Mouse (Mus musculus): ENCODE measurements around the gene Srms. TPM values are rescaled to one million over a fixed set of nuclear protein-coding genes. Genes with fewer than 3 reads are reported as not detected.

Gene Srms
- polyA plus RNA-seq, 1 experiment from 2014 or later, result 0.05 TPM

DNA sequence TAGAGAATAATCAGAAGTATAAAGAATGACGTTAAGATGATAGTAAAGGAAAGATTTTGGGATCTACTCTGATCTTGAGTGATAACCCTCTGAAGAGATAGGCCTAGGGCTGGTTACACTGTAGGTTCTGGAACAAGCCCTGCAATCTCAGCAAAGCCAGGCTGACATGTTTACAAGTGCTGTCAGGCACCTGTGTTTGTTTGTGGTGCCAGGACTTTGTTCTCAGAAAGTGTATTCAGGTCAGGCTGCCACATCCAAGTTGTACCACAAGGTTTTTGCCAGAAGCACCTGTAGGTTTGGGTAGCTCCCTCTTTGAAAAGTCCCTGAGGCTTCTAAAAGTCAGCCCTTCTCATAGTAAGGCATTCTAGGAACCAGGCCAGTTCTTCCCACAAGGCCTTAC lies 23.7 kb downstream of the Srms start:
- no peak overlapping the region for H3K27ac ChIP-seq
- no peak overlapping the region for H3K9ac ChIP-seq
- 85% methylated on average over 1 of the region's 1 CpGs for WGBS
- H3K4me2 ChIP-seq (replicated peaks), result no peak overlapping the region
- H3K9me3 ChIP-seq, result no peaks in the 10 kb centered on the region
- no peaks in the 10 kb centered on the region for H3K36me3 ChIP-seq
- H3K4me1 ChIP-seq (replicated peaks), result peaks cover 8% of the 10 kb centered on the region
- no peak for ATAC-seq
- no peak overlapping the region for H3K4me3 ChIP-seq (replicated peaks)
- H3K27me3 ChIP-seq (replicated peaks), result no peaks in the 10 kb centered on the region

DNA sequence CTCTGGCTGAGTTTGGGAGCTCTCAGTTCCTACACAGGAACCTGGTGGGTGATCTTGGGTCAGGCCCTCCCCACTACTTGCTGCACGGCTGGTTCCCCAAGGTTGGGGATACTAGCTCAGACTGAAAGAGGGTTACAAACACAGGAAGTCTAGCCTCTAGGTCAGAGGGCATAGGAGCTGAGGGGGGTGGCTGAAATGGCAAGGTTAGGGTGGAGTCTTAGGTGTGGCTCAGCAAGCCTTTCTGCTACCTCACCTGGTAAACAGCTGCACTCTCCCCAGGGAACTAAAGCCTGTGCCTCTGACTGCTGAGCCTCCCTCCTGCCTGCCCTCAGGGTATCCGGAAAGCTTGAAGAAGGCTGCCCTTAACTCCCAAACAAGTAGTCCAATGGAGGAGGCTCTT lies 24.3 kb downstream of the Srms start:
- peak overlapping the region; percentile 77 for H3K4me3 ChIP-seq (replicated peaks)
- peak overlapping the region; percentile 90 for H3K4me2 ChIP-seq (replicated peaks)
- peak; percentile 1; the same call in 1 of the 2 replicates for ATAC-seq
- H3K27ac ChIP-seq, result peak overlapping the region; percentile 58
- 52% methylated on average over 2 of the region's 2 CpGs for WGBS
- no peaks in the 10 kb centered on the region for H3K27me3 ChIP-seq (replicated peaks)
- H3K9ac ChIP-seq, result no peak overlapping the region
- no peaks in the 10 kb centered on the region for H3K36me3 ChIP-seq
- H3K4me1 ChIP-seq (replicated peaks), result peaks cover 8% of the 10 kb centered on the region
- no peaks in the 10 kb centered on the region for H3K9me3 ChIP-seq

DNA sequence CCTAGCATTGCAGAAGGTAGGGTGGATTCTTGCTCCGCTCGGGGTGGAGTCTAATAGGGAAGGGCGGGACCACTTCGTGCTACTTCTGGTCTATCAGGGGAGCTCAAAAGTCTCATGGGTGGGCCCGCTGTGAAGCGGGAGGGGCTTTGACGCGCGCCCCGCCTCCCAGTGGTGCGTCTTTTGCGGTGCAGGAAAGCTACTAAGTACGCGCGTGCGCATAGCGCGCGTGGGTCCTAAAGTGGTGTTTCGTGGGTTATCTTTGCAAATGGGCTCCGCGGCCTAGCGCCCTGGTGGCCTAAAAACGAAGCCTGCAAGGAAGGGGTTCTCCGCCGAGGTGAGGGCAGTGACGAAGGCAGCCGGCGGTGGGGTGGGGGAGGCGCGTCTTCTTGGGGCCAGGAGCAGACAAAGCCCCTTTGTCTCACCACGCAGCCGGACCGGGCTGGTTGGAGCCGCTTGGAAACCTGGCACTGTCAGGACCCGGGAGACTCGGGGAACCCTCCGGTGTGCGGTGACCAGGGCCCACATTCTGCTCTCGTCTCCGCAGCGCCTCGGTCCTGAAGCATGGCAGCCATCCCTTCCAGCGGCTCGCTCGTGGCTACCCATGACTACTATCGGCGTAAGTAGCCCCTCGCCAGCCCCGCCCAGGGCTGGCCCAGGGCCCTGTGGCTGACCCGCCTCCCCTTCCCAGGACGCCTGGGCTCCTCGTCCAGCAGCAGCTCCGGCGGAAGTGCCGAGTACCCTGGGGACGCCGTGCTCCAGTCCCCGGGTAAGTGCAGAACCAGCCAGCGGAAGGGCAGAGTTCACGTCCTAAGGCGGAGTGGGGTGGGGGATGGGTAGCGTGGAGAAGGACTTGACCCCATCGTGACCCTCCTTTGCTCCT lies 25.6 kb downstream of the Srms start, which contains the start of gene Ppdpf:
TSS of gene Ppdpf (plus strand) at position 127 of the 880 bp plus-strand sequence.
- H3K27me3 ChIP-seq (replicated peaks), result no peaks in the 10 kb centered on the region
- H3K27ac ChIP-seq, result peak within 1 kb of the TSS; percentile 95
- H3K9ac ChIP-seq, result peak within 1 kb of the TSS; percentile 80
- no peaks in the 10 kb centered on the region for H3K9me3 ChIP-seq
- no peaks in the 10 kb centered on the region for H3K36me3 ChIP-seq
- peak within 1 kb of the TSS; percentile 77 for H3K4me3 ChIP-seq (replicated peaks)
- peak within 1 kb of the TSS; percentile 90 for H3K4me2 ChIP-seq (replicated peaks)
- under 1% methylated on average over 64 of the region's 64 CpGs for WGBS
- peaks cover 8% of the 10 kb centered on the region for H3K4me1 ChIP-seq (replicated peaks)
- ATAC-seq, result peak; percentile 97

DNA sequence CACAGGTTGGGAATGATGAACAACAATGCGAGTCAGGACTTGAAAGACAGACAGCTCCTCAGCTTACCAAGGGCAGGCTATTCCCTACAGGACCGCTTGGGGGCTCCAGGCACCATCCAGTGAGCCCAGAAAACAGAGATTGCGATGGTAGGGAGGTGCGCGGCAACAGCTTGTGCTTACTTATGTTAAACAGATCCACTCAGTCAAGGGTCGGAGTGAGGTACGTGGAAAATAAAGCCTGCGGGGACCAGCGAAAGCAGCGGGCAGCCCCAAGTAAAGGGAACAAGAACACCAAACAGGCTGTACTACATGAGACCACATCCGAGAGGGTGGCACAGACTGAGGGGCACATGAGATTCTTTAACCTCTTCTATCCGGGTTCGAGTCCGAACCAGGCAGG lies 26.4 kb downstream of the Srms start:
- H3K9ac ChIP-seq, result peak overlapping the region; percentile 80
- H3K27ac ChIP-seq, result peak overlapping the region; percentile 95
- no peaks in the 10 kb centered on the region for H3K9me3 ChIP-seq
- no peaks in the 10 kb centered on the region for H3K27me3 ChIP-seq (replicated peaks)
- H3K4me3 ChIP-seq (replicated peaks), result peak overlapping the region; percentile 77
- peak; percentile 89 for ATAC-seq
- no peaks in the 10 kb centered on the region for H3K36me3 ChIP-seq
- H3K4me2 ChIP-seq (replicated peaks), result peak overlapping the region; percentile 90
- H3K4me1 ChIP-seq (replicated peaks), result peaks cover 8% of the 10 kb centered on the region
- WGBS, result under 1% methylated on average over 14 of the region's 14 CpGs

DNA sequence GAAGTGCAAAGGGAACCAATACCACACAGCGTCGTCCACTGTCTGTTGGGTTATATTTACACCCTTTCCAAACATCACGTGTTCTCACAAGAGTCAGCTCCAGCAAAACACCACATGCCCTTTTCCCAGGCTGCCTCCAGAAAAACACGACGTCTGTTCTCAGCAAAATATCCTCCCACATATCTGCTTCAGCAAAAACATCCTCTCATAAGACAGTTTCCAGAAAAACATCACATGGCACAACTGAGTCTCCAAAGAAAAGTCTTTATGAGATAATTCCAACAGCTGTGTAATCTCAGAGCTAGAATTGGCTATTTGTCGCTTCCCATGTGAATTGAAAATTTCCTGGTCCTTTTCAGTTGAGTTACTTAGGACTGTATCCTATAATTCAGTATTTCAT lies 32.1 kb downstream of the Srms start:
- 69% methylated on average over 6 of the region's 6 CpGs for WGBS
- Histone ChIP-seq H3K27ac (no peak overlapping the region), H3K27me3 (replicated peaks) (no peaks in the 10 kb centered on the region), H3K4me1 (replicated peaks) (no peaks in the 10 kb centered on the region), H3K4me2 (replicated peaks) (no peak overlapping the region), H3K9me3 (no peaks in the 10 kb centered on the region), H3K9ac (no peak overlapping the region), H3K4me3 (replicated peaks) (no peak overlapping the region), H3K36me3 (no peaks in the 10 kb centered on the region)
- no peak for ATAC-seq

DNA sequence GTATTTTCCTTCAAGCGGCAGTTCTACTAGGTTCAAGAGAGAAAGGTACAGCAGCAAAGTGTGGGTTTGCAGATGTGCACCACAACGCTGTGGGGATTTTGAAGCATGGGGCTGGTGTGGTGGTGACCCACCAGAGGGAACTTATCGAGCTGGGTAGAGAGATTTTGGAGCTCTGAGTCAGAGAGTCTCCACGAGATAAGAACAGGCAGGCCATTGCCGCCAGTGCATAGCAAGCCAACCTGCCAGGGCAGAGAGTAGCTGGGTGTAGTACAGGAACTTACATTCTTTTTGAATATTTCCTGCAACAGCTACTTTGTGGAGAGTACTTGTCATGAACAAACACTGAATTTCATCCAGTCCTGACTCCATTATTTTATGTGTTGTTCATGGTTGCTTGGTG lies 34.5 kb downstream of the Srms start:
- 81% methylated on average over 5 of the region's 5 CpGs for WGBS
- ATAC-seq, result no peak

DNA sequence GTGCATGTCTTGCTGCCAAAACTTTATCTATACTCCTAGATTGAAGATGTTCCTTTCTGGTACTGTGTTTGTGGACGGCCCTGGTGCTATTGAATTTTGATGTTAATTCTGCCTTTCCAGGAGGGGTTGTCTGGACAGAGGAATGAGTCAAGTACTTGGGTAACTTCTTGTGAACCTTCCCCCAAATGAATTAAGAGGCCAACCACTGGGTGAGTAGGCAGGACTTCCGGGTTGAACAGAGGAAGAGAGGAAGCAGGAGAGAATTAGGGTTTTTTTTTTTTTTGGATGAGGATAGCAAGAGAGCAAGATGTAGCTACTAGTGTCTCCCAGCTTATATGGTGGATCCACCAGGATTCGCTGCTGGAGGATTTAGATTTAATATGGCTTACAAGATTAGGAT lies 35.0 kb downstream of the Srms start:
- H3K4me1 ChIP-seq (replicated peaks), result no peaks in the 10 kb centered on the region
- no peak for ATAC-seq
- no peak overlapping the region for H3K9ac ChIP-seq
- no peak overlapping the region for H3K4me3 ChIP-seq (replicated peaks)
- no peak overlapping the region for H3K4me2 ChIP-seq (replicated peaks)
- H3K27ac ChIP-seq, result no peak overlapping the region
- 77% methylated on average over 3 of the region's 3 CpGs for WGBS
- no peaks in the 10 kb centered on the region for H3K36me3 ChIP-seq
- H3K27me3 ChIP-seq (replicated peaks), result no peaks in the 10 kb centered on the region
- no peaks in the 10 kb centered on the region for H3K9me3 ChIP-seq

More for the DNA sequence above, 34.5 kb downstream of the Srms start:
- Histone ChIP-seq H3K9ac (no peak overlapping the region), H3K4me2 (replicated peaks) (no peak overlapping the region), H3K9me3 (no peaks in the 10 kb centered on the region), H3K4me1 (replicated peaks) (no peaks in the 10 kb centered on the region), H3K27ac (no peak overlapping the region), H3K36me3 (no peaks in the 10 kb centered on the region), H3K27me3 (replicated peaks) (no peaks in the 10 kb centered on the region), H3K4me3 (replicated peaks) (no peak overlapping the region)

DNA sequence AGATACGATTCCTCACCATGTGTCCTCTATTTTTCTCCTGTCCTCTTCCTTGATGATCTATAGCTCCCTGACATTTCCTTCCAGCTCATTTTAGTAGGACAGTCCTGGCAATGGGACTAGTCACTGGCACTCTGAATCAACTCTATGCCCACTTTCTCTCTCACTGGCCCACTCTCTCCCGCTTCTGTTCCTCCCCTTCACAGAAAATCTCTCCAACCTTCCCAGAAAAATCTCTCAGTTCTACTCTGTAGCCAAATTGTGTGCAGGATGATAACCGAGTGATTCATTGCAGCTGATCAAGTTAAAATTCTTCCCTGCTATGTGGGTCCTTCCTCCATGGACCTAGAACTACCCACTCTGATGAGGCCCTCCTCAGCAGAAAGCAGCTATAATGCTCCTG lies 38.3 kb downstream of the Srms start:
- no peak overlapping the region for H3K9ac ChIP-seq
- no peak overlapping the region for H3K4me3 ChIP-seq (replicated peaks)
- no peak for ATAC-seq
- WGBS, result 82% methylated on average over 3 of the region's 3 CpGs
- no peak overlapping the region for H3K27ac ChIP-seq
- H3K4me1 ChIP-seq (replicated peaks), result no peaks in the 10 kb centered on the region
- no peaks in the 10 kb centered on the region for H3K9me3 ChIP-seq
- no peaks in the 10 kb centered on the region for H3K27me3 ChIP-seq (replicated peaks)
- H3K36me3 ChIP-seq, result no peaks in the 10 kb centered on the region
- H3K4me2 ChIP-seq (replicated peaks), result no peak overlapping the region

DNA sequence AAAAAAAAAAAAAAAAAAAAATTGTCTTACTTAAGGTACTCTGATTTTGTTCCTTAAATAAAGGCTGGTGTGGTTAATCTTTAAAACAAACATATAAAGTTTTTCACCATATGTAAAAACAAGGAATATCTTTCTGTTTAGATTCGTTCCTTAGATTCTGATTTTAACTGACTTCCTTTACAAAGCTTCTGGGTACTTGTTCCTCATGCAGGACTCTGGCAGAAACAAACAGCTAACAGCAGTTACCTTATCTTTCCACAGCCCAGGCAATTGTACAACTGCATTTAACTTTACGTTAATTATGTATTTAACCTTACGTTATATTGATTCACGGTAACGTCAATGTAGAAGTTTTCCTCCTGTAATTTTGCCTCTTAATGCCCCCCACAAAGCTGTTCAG lies 46.5 kb downstream of the Srms start:
- ATAC-seq, result no peak
- Histone ChIP-seq H3K27me3 (replicated peaks) (0 out of 2 replicates have a peak, but pooled peaks cover 2% of the 10 kb centered on the region), H3K9ac (no peak overlapping the region), H3K36me3 (no peaks in the 10 kb centered on the region), H3K4me3 (replicated peaks) (no peak overlapping the region), H3K4me2 (replicated peaks) (no peak overlapping the region), H3K27ac (no peak overlapping the region), H3K4me1 (replicated peaks) (no peaks in the 10 kb centered on the region), H3K9me3 (no peaks in the 10 kb centered on the region)
- WGBS, result 76% methylated on average over 5 of the region's 5 CpGs

DNA sequence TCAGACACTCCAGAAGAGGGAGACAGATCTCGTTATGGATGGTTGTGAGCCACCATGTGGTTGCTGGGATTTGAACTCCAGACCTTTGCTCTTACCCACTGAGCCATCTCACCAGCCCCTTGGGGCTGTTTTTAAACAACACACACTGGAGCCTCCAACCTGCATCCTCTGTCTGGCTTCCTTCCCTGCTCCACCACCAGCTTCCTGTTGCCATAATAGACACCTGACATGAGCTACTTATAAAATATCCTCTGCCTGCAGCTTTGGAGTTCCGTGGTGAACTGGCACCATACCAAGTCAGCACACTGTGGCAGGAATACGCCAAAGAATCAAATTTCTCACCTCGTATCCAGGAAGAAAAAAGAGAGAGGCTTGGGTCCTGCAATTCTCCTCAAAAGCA lies 52.2 kb downstream of the Srms start:
- 0 out of 2 replicates have a peak, but pooled peaks cover 2% of the 10 kb centered on the region for H3K4me1 ChIP-seq (replicated peaks)
- H3K36me3 ChIP-seq, result no peaks in the 10 kb centered on the region
- H3K27me3 ChIP-seq (replicated peaks), result peaks cover 36% of the 10 kb centered on the region
- no peak for ATAC-seq
- H3K9ac ChIP-seq, result no peak overlapping the region
- no peaks in the 10 kb centered on the region for H3K9me3 ChIP-seq
- no peak overlapping the region for H3K27ac ChIP-seq
- H3K4me3 ChIP-seq (replicated peaks), result no peak overlapping the region
- WGBS, result 70% methylated on average over 4 of the region's 4 CpGs
- H3K4me2 ChIP-seq (replicated peaks), result no peak overlapping the region

DNA sequence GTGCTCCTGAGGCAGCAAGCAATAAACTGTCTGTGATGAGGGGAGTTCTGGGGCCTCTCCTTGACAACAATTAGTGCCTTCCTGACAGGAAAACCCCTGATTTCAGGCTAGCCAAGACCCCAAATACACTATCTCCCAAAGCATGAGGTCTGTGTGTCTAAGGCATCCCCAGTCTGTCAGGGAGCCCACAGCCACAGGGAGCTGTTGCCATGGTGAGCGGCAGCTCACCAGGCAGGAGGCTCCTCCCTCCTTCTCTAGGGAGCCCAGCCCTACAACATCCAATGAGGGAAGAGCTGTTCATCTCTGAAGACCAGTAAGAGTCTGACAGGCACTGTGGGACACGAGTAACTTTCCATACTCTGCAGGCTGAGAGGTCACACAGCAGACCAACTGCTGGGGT lies 53.2 kb downstream of the Srms start:
- no peak overlapping the region for H3K4me2 ChIP-seq (replicated peaks)
- H3K4me3 ChIP-seq (replicated peaks), result no peak overlapping the region
- no peaks in the 10 kb centered on the region for H3K36me3 ChIP-seq
- 0 out of 2 replicates have a peak, but pooled peaks cover 2% of the 10 kb centered on the region for H3K4me1 ChIP-seq (replicated peaks)
- ATAC-seq, result no peak
- H3K9me3 ChIP-seq, result no peaks in the 10 kb centered on the region
- peaks cover 44% of the 10 kb centered on the region for H3K27me3 ChIP-seq (replicated peaks)
- WGBS, result 0% methylated on average over 2 of the region's 2 CpGs
- H3K9ac ChIP-seq, result no peak overlapping the region
- no peak overlapping the region for H3K27ac ChIP-seq

DNA sequence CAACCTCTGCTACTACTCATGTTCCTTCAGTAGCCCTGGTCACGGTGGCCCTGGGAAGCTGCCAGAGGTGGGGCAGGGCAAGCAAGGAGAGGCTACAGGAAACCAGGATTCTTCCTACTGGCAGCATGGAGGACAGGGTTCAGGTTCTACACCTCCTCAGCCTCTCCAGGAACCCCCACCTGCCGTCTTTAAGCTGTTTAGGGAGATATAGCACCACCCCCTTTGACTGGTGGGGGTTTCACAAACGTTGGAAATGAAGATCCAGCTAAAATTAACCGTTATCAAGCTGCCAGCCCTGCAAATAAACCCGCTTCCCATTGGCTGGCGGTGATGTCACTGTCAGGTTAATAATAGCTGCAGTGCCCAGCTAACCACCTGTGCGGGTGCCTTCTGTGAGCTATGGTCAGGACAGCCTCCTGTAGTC lies 53.9 kb downstream of the Srms start:
- 52% methylated on average over 7 of the region's 7 CpGs for WGBS
- H3K4me1 ChIP-seq (replicated peaks), result 0 out of 2 replicates have a peak, but pooled peaks cover 2% of the 10 kb centered on the region
- ATAC-seq, result no peak

DNA sequence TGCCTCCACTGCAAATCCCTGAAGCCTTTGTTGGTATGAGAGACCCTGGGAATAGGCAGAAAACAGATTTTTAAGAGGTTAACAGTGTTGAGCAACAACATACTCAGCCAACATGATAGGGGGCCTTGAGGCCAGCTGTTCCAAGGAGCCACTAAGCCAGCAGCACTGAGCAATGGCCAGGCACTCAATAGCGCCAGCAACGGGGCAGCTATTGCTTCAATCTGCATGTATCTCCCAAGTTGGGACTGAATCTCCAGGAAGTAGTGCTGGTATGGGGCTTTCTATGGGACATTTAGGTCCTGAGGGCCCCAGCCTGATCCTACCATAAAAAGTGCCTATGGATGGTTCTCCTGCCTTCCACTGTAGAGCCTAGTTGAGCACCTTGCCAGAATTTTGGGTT lies 54.5 kb downstream of the Srms start:
- Histone ChIP-seq H3K4me1 (replicated peaks) (0 out of 2 replicates have a peak, but pooled peaks cover 2% of the 10 kb centered on the region), H3K4me2 (replicated peaks) (no peak overlapping the region), H3K27ac (no peak overlapping the region), H3K9me3 (no peaks in the 10 kb centered on the region), H3K9ac (no peak overlapping the region), H3K36me3 (no peaks in the 10 kb centered on the region), H3K4me3 (replicated peaks) (no peak overlapping the region), H3K27me3 (replicated peaks) (peaks cover 51% of the 10 kb centered on the region)
- ATAC-seq, result no peak
- 76% methylated on average over 2 of the region's 2 CpGs for WGBS

More for the DNA sequence above, 53.9 kb downstream of the Srms start:
- Histone ChIP-seq H3K36me3 (no peaks in the 10 kb centered on the region), H3K27me3 (replicated peaks) (peaks cover 51% of the 10 kb centered on the region), H3K4me3 (replicated peaks) (no peak overlapping the region), H3K27ac (no peak overlapping the region), H3K4me2 (replicated peaks) (no peak overlapping the region), H3K9ac (no peak overlapping the region), H3K9me3 (no peaks in the 10 kb centered on the region)

Measured in intestine, embryonic 15.5 days (tissue).